Mouse (Mus musculus): ENCODE measurements around the gene Akr1c21.
"Not testable (repeated sequence)": the region's sequence is repeated elsewhere in the genome, so short reads cannot be mapped to it uniquely, and the experiment has no call there.

GRCm38 (mm10) chr13:4603431-4603830 is 29.6 kb downstream of the Akr1c21 start:
- TF ChIP-seq CTCF, EP300 (IDR thresholded peaks at IDR 0.05): not testable (repeated sequence)

Measured in lung, postnatal 0 days (tissue).